Mouse (Mus musculus): ENCODE data around the gene Vstm2l.

- TF ChIP-seq EP300 (IDR thresholded peaks at IDR 0.05; ENCODE audit: low read depth) (no peak), CTCF (IDR thresholded peaks at IDR 0.05; ENCODE audit: low read depth) (no peak)
Observed at GRCm38 (mm10) chr2:157975595-157975994, 61.1 kb downstream of the Vstm2l start.

Measured in heart, postnatal 0 days (tissue).